22 mouse cellular contexts compared by ENCODE assay signal in the genomic region with DNA sequence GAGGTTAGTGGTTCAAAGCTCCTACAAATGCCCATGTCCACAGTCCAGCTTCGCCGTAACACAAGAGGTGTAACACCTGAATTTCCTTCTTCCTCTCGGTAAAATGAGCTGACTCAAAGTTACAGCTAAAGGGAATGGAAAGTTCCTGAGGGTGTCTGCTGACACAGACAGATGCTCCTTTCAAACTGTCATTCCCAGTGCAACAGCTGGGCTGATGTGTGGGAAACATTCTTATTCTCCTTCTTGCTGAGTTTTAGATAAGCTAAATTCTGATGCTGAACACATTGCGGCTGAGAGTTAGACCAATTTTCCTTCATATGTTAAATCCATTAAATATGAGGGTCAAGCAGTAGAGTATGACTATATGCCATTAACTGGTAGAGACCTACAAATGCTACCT. TPM values are rescaled to one million over a fixed set of nuclear protein-coding genes. Genes with fewer than 3 reads are reported as not detected.
"Had no signal": no experiment of that assay in that cellular context is flagged by ENCODE, and none has a peak within 500 bp of the region (broad histone marks: within the 10 kb centered on the region; RNA-seq: fewer than 3 reads in every experiment).

No protein-coding gene starts in this region.

- H3K27me3 ChIP-seq: neural tube, embryonic 13.5 days; neural tube, embryonic 15.5 days; stomach, embryonic 15.5 days had no signal

- H3K27ac ChIP-seq: neural tube, embryonic 13.5 days; neural tube, embryonic 15.5 days; stomach, embryonic 15.5 days; stomach, postnatal 0 days had no signal

- H3K36me3 ChIP-seq: neural tube, embryonic 13.5 days; neural tube, embryonic 15.5 days; stomach, embryonic 15.5 days had no signal

- DNase-seq: retina, postnatal 1 day; right cerebral cortex, adult 18-20 months; right cerebral cortex, postnatal 14 days; right cerebral cortex, postnatal 25 days; right cerebral cortex, postnatal 4 days; spleen, adult 18-20 months; thymus, adult 18-20 months; thymus, adult 2 months; thymus, postnatal 14 days; thymus, postnatal 25 days; thymus, postnatal 36 days; thymus, postnatal 4 days had no signal

- H3K9ac ChIP-seq: neural tube, embryonic 13.5 days; neural tube, embryonic 15.5 days; stomach, embryonic 15.5 days had no signal

- H3K4me3 ChIP-seq: neural tube, embryonic 13.5 days; neural tube, embryonic 15.5 days; stomach, embryonic 15.5 days had no signal

- H3K4me2 ChIP-seq: neural tube, embryonic 13.5 days; neural tube, embryonic 15.5 days; stomach, embryonic 15.5 days had no signal

- H3K4me1 ChIP-seq: neural tube, embryonic 13.5 days; neural tube, embryonic 15.5 days had no signal

- H3K9me3 ChIP-seq: neural tube, embryonic 13.5 days; neural tube, embryonic 15.5 days; stomach, embryonic 15.5 days had no signal

RNA-seq across cellular contexts. Expression of gene C9, which starts 51.5 kb away (rescaled TPM):
- polyA plus RNA-seq: neural tube, embryonic 13.5 days; neural tube, embryonic 14.5 days; neural tube, embryonic 15.5 days; small intestine, adult 2 months; spleen, adult 2 months; stomach, embryonic 14.5 days; stomach, postnatal 0 days; testis, adult 2 months; thymus, adult 2 months; thymus, postnatal 0 days had no signal
